Mouse (Mus musculus) kidney, postnatal 4 days (tissue): ENCODE data around the gene Gm49661.

Source experiments
- DNase-seq, 2 experiments: peaks; one replicate each; pipeline ENCODE4 v3.0.0; 2021; ENCODE audit warnings: mixed read lengths in 2 of 2

The Gm49661 gene

DNA sequence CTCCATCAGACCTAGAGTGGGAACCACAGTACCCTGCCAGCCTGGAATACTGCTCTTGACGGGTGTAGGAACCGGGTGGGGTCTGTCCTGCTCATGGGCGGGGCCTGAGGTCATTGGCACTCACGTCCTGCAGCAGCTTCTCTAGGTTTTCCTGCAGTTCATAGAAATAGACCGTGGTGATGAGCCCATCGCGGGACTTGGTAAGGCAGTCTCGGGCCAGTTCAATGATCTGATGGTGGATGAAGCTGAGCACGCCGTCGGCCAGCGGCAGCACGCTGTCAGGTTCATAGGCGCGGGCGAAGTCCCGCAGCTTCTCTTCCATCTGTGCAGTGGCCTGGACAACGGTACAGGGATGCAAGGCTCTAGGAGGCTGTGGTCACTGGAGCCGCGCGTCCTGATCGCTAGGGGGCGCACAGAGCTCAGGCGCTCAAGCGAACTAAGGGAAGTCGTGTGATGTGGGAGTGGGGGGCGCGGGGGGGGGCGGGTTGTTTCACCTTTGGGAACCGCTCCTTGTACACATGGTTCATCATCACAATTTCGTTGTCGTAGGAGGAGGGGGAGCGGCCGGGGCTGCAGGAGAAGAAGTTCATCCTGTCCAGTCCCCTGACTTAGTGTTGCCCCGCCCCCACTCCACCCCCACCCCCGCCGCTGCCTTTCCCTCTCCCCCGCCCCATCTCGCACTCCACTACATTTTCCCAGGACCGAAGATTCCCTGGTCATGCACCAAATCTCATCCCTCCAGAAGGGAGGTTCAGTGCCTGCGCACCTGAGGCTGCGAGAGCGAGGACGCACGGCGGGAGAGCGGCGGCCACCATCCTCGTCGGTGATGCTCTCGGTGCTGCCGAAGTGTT, 40.6 kb downstream of the Gm49661 start:
- DNase-seq, result peak; percentile 84 to 88

DNA sequence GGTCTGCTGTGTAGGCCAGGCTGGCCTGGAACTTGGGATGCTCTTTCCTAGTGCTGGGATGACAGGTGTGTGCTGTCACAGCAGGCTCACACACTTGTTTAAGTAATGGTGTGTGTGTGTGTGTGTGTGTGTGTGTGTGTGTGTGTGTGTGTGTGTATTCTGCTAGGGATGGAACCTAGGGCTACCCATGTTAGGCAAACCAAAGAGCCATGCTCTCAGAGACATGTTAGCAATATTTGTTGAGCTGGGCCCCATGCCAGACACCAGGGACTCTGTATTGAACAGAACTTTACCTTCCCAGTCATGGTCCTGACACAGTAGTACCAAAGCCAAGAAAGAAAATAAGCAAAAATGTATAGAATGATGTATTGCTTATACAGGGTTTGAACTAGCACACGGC, 41.7 kb downstream of the Gm49661 start:
- DNase-seq, result no peak

DNA sequence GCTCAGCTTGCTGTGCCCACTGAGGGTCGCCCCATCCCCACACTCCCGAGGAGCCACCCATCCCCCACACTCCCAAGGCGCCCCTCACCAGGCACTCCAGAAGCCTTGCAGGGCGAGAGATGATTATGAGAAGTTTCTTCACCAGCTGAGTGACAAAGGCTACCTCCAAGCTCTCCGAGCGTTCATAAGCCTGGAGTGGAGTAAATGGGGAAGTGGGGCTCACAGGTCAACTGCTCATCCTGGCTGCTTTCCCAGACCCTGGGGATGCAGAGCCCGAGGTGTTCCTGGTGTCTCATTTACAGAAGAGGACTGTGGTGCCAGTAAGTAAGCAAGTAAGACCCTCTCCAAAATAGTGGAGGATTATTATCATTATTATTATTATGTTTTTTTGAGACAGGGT, 43.7 kb downstream of the Gm49661 start:
- no peak for DNase-seq

DNA sequence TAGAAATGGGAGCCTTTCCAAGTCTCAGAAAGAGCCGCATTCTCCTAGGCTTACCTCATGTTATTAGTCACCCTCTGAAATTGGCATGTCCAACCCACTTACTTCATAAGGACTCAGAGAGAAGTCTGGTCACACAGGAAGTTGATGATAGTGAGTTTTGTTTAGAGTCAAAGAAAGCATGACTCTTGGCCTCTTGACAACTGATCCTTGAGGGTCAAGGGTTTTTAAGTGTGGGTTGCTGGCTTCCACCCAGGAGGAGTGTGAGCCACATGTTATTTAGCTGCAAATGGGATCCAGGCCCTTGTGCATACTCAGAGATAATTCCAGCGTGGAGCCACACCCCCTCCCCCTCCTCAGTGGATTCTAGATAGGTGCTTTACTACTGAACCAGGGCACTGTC, 47.6 kb downstream of the Gm49661 start:
- no peak for DNase-seq

DNA sequence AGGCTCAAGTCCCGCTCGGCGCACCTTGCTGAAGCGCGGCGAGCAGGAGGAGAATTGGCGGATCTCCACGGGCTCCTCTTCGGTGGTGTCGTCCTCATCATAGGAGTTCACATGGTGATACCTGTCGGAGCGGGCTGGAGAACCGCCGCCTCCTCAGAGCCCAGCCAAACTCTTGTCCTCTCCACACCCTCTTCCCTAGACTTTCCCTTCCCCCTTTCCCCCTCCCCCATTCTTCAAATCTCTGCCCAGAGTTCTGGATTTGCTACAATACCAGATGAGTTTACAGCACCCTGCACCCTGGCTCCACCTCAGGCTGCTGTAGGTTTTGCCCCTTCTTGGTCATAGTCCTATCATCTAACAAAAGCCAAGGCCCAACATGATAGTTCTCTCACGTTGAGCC, 50.6 kb downstream of the Gm49661 start:
- DNase-seq, result no peak

DNA sequence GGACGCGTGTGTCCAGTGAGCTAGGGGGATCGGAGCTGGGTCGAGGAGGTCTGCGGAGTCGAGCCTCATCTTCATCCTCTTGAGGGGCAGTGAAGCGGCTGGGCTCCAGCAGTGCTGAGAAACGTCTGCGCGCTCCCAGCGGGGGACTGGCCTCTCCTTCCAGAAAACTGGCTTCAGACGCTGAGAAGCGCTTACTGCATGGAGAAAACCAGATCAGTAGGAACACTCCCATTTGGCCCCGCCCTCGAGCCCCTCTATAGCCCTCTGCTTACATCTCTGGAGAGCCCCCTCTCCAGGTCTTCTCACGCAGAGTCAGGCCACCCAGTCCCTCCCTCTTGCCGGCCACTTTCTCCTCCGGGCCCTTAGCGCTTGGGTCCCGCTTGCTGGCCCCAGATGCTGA, 51.5 kb downstream of the Gm49661 start:
- DNase-seq, result no peak
